Mouse (Mus musculus): ENCODE data around the gene Gba2.
"Not testable (repeated sequence)": the region's sequence is repeated elsewhere in the genome, so short reads cannot be mapped to it uniquely, and the experiment has no call there.

The Gba2 gene

DNA sequence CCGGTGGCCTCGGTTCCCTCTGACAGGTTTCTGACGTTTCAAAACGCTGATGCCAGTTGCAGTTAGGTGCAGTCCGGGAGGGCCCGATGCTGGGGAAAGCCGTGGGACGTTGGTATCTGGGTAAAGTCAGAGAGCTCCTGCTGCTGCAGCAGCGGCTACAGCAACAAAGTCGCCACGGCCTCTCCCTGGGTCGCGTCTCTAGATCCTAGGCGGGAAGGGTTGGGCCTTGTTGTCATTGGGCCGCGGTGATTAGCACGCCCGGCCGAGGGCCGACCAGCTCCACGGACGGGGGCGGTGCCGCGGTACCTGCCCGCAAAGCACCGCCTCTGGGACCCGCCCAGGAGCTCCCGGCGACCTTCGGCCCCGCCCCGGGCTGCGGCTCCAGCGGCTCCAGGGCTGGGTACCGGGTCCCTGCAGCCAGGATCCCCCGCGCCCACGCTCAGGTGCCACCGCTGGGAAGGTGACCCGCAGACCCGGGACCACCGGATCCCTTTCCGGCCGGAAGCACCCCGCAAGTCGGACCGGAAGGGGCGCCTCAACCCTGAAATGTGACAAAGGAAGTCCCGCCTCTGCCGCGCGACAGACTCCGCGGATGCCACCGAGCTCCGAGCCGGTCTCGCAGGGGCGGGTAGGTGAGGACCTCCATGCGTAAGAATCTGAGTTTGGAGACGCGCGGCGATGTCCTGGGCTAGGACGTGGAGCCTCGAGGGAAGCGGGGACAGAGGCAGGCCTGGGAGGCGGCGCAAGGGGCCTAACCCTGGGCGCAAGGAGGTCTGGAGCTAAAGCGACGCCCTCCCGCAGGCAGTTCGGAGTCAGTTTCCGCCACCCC lies at the start of gene Gba2, which contains the start of gene Rgp1:
Gene Gba2, minus strand, starts transcription at position 498 of the 829 bp plus-strand sequence.
Gene Rgp1, plus strand, starts transcription at position 340 of the 829 bp plus-strand sequence.
- DNase-seq (ENCODE audit: low spot score in 2 of 2): peak; percentile 58 to 81

DNA sequence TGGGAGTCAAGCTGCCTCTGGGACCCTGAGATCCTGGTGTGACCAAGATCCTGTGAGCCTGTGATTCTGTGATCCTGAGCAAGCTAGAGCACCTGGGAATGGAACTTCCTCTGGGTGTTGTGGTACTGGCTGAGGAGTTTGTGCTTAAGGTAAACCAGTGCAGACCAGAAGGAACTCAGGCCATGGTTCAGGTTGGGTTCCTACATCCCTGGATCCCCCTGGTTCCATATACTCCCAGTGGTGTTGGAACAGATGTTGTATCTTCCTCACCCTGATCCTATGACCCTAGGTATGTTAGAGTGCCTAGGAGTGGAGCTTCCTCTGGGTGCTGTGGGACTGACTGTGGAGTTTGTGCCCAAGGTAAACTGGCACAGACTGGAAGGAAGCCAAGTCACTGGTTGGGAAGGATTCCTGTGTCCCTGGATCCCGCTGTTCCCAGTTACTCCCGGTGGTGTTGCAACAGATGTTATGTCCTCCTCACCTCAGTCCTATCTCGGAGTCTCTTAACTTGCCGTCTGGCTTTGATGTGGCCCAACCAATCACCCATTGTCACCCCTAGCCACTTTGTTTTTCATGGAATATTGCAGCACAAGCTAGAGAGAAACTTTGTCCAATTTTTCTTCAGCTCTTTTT lies 41.6 kb upstream of the Gba2 start:
- DNase-seq (ENCODE audit: low spot score in 2 of 2): no peak

DNA sequence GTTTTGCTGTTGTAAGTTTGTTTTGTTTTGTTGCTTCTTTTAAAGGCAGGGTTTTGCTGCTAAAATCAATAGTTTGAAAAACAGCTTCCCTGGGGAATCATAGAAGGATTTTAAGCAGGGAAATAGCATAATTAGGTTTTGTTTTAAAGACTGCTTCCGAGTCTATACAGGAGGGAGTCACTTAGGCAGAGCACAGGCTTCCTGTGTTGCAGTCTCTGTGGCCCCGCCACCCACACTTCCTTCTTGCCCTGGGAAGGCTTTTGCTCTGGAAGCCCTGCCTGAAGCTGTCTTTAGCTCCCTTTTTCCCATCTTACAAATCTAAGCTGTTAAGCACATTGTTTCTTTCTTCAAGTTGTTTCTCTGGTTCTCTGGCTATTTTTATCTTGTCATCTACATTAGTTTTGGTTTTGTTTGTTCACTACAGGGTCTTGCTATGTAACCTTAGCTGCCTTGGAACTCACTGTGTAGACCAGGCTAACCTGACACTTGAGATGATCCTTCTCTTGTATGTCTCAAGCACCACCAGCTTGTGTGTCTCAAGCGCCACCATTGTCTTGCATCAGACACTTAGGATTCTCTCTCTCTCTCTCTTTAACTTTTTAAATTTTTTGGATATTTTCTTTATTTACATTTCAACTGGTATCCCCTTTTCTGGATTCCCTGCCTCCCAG lies 34.5 kb upstream of the Gba2 start:
- DNase-seq (ENCODE audit: low spot score in 2 of 2): no peak

DNA sequence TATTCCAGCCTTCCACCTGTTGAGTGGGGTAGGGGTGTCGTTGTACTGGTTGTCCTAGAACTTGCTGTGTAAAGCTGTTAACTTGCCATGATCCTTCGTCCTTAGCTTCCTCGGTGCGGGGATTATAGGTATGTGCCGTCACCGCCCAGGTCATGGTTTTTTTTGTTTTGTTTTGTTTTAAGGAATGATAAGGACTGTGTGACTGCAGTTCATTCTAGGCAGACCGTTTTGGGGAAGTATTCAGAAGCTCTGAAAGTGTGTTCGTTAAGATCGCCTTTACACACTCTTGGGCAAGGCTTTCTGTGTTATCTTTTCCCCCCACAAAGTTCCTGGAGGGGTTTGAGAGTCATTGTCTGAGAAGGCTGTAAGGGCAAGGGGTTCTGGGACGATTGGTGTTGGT lies 33.9 kb upstream of the Gba2 start:
- no peak for DNase-seq (ENCODE audit: low spot score in 2 of 2)

DNA sequence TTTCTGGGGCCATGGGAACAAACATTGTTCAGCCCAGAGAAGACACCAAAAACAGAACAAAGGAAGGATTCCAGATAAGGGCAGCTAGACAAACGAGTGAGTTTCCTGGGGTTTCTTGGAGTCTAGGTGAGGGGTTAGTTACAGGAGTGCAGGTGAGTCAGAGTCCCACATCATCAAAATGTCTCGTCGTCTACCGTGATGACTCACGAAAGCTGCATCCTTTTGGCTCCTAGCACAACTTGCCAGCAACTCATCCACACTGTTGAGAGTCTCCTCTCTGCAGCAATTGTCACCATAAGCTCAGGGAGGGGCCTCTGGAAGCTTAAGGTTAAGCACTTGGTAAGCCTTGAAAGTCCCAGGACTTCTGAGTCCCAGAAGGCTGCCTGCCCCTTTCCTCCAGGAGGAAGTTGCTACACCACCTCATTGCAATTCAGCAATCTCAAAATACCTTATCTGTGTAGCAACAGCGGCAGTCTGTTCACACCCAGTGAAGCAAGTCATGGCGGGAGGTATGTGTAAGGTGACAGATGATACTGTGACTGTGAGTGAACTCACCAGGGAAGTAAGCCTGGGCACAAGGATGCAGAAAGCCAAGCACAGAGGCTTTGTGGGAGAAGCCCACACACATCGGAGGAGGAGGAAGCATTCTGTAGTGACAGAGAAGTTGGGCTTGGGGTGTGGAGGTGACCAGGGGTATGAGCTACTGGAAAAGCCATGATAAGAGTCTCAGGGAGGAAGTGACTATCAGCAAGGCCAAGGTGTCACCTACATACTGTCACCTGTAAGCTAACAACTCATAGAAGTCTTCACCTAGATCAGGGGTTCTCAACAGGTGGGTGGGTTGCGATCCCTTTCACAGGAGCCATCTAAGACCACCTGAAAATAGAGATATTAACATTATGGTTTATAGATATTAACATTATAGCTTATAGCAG lies 26.3 kb upstream of the Gba2 start:
- no peak for DNase-seq (ENCODE audit: low spot score in 2 of 2)

DNA sequence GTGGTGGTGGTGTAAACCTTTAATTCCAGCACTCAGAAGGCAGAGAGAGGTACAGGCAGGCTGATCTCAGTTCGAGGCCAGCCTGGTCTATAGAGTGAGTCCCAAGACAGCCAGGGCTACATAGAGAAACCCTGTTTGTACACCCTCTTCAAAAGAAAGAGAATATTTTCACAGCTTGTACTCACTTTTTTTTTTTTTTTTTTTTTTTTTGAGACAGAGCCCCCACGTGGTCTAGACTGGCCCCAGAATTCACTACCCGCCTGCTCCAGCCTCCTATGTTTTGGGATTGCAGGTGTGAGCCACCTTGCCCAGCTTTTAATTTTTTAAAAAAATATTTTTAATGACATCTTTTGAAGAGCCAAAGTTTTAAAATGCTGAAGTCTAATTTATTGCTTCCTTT lies 25.4 kb upstream of the Gba2 start:
- DNase-seq (ENCODE audit: low spot score in 2 of 2): no peak

DNA sequence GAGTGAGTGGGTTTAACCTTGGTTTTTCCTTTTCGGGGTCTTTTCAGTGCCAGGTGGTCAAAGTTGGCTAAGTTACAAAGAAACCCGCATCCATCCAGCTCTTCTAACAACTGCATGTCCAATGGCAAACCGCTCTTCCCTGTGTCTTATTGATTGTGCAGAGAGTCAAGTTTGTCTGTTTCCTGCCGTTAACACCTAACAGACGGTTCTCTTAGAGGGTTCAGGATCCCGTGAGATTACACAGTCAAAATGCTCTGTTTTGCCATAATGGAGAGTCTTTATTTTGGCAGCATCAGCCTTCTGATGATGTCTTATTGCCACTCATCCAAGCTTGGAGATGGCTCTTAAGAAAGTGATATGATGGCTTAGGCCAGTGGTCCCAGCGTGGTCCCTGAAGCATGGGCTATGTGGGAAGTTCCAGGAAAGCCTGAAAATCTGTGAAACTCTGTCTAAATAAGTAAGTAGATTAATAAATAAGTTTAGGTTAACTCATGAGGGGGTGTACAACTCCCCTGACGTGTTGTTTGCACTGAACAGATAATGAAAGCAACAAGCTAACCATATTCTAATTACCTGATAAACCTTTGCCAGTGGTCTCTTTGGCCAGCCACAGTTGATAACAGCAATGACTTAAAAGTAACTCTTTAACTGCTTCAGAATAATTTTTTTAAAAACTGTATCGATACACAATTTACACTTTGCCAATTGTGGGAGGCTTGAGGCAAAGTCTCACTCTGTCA lies 21.7 kb upstream of the Gba2 start:
- no peak for DNase-seq (ENCODE audit: low spot score in 2 of 2)

DNA sequence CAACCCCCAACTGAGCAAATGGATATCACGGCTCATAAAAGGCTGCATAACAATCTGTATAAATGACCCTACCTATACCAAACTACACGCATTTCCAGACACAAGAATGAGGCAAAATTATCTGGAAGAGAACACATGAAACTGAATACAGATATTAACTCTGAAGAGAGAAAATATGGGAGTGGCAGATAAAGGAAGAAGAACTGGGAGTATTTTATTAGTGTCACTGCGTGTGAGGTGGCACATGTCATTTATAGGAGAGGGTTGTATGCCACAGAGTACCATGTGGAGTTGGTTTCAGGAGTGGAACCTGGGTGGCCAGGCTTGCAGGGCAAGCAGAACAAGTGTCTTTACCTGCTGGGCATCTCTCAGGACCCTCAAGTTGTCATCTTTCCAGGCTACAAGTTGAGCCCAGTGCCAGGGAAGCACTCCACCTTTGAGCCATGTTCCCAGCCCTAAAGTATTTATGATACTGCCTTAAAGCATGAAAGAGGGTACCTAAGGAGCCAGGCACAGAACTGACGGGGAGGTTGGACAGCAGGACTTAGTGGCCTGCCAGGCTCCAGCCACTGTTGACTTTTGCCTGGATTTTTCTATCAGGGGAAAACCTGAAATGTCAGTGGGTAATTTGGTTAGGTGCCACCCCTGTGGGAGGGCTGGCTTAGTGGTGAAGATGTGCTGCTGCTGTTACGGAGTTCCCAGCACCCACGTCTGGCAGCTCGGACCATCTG lies 20.1 kb upstream of the Gba2 start:
- no peak for DNase-seq (ENCODE audit: low spot score in 2 of 2)

DNA sequence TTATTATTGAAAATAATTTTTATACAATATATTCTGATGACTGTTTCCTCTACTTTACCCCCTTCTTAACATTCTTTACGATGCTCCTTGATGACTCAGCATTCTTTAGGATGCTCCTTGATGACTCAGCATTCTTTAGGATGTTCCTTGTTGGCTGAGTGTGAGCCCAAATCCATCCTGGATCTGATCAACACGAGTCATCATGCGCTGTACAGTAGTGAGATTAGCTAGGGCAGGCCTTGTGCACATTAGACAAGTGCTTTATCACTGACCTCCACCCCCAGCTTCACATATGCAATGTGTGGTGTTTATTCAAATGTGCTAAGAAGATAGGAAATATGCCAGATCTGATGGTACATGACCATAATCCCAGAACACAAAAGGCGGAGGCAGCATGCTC lies 19.5 kb upstream of the Gba2 start:
- DNase-seq (ENCODE audit: low spot score in 2 of 2): no peak

DNA sequence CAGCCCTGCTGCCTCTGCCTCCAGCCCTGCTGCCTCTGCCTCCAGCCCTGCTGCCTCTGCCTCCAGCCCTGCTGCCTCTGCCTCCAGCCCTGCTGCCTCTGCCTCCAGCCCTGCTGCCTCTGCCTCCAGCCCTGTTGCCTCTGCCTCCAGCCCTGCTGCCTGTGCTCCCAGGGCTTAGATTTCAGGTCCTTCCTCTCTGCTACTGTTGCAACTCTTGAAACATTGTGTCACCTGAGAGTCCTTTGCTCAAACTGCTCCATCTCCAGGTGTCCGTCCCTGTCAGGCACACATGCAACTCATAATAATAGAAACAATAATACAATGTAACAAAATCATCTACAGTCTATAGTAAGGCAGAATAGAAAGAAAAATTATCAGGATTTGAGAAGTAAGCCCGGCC lies 17.9 kb upstream of the Gba2 start:
- not testable (repeated sequence) for DNase-seq (ENCODE audit: low spot score in 2 of 2)

DNA sequence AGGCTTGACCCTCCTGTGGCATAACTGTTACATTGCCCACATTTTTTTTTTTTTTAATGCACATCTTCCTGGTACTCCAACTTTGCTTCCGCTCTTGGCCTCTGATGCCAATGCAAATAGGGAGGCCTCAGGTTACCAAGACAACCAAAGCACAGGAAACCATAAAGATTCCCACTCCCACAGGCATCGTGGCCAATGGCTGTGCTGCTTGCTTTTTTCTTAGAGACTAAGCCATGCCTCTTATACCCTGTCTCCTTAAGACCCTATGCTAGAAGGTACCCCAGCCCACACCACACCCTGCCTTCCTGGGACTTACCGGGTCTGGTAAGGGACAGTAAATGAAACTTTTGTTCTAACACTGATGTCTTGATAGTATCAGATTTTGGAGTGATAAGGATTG lies 14.8 kb upstream of the Gba2 start:
- DNase-seq (ENCODE audit: low spot score in 2 of 2): no peak

DNA sequence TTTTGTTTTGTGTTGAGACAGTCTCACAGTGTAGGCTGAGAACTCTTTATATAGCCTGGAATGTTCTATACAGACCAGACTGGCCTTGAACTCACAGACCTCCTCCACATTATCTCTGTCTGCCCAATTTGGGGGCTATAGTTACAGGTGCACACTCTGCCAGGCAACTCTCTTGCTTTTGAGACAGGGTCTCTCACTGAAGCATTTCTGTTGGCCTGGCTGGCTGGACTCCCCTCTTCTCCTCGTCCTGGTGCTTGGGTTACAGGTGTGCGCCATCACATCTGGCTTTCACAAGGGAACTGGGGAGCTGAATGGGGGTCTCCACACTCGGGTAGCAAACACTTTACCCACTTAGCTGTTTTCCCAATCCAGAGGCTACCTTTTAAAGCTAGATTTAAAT lies 13.3 kb upstream of the Gba2 start:
- DNase-seq (ENCODE audit: low spot score in 2 of 2): no peak

DNA sequence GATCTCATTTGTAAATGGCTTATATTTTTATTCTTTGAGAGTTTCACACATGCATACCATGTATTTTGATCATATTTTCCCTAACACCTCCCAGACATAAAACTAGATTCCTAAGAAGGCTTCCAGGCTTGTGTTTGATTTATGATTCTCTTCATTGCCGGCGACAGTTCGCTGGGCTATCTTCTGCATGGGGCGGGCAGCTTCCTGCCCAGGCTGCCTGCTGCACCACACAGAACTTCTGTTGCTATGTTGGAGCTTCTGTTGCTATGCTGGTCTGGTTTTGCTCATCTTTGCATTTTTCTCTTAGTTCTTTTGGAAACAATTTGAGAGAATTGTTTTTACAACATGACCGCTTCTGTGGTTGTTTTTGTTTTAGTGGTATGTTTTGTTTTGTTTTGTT lies 12.9 kb upstream of the Gba2 start:
- DNase-seq (ENCODE audit: low spot score in 2 of 2): no peak

DNA sequence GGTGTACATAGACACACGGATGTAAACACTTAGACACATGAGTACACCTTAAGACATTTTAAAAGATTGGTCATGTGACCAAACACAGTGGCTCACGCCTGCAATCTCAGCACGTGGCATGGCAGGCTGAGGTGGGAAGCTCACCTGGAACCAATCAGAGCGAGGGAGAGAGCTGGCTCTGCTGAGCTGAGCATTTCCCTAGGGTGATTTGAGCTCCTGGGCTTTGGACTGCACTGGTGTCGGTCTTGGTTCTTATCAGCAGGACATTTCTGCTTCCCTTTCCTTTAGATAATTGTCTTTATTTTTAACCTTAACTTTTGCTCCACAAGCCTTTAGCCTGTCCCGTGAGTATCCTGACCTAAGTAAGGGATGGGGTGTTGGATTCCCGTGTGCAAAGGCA lies 9.0 kb upstream of the Gba2 start:
- no peak for DNase-seq (ENCODE audit: low spot score in 2 of 2)

DNA sequence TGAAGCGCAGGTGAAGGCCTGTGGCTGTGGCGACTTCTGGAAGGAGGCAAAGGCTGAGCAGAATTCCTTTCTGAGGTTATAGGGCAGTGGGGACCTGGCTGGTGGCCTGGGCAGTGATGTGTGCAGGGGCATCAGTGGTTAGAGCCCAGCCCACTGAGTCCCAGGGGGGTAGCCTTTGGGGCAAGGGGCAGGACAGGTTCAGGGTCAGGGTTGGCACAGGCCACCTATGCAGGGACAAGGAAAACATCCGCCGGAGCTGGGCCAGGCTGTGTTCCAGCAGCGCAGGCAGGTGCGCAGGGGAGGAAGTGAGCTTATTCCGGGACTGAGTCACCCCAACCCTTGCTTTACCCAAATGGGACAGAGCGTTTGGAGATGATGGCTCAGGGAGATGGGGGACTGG lies 7.7 kb upstream of the Gba2 start:
- DNase-seq (ENCODE audit: low spot score in 2 of 2): no peak

DNA sequence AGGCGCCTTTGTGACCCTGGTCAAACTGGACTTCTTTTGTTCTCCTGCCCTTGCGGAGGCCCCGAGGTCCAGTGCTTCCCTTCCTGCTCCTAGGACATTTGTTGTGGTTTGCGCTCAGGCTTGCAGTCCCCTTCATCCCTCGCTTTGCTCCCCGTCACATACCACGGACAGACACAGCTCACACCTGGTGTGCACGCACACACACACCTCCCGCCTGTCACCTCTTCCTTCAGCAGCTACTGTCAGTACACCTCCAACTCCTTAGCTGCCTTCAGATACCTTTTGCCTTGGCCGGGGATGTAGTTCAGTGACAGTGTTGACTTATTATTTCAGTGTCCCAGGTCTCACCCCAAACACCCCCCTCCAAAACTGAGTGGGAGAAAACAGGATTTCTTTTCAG lies 7.0 kb upstream of the Gba2 start:
- no peak for DNase-seq (ENCODE audit: low spot score in 2 of 2)

DNA sequence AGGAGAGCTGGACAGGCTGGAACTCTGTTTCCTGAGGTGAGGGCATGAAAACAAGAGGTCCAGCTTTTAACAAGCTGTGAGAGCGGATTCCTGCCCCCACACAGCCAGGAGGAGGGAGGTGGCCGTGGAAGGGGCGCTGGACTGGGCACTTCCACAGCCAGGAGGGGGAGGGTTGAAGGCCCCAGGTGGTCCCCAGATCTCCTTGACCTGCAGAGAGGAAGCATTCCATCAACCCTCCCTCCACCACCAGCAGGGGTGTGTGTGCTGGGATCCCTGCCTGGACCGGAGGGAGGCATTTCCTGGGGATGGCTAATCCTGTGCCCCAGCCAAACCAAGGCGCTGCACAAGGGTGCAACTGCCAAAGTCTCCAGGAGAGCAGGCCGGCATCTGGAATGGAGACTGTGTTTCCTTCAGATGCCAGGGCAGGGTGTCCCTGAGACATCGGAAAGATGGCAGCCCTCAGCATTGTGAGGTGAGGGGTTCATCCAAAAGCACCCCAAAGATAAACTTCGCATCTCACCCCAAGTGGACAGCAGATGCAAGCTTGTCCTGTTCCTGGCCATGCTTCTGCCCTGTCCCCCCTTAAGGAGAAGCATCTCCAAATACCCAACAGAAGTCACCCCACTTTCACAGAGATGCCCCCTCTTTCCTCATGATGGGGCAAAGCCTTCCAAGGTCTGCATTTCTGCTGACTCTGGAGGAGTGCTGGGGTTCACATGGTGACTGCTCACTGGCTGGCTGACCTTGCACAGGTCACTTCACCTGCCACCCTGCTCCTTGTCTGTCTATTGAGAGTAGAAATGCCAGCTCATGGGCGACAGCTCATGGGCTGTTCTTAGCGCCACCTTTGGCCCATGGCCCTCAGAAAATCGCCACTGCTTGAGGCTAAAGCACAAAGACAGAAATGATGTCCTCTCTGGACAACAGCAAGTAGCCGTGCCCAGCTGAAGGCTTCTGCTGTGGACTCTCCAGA lies 6.1 kb upstream of the Gba2 start, which contains the start of gene Msmp:
Gene Msmp, minus strand, starts transcription at position 51 of the 973 bp plus-strand sequence.
- no peak for DNase-seq (ENCODE audit: low spot score in 2 of 2)

DNA sequence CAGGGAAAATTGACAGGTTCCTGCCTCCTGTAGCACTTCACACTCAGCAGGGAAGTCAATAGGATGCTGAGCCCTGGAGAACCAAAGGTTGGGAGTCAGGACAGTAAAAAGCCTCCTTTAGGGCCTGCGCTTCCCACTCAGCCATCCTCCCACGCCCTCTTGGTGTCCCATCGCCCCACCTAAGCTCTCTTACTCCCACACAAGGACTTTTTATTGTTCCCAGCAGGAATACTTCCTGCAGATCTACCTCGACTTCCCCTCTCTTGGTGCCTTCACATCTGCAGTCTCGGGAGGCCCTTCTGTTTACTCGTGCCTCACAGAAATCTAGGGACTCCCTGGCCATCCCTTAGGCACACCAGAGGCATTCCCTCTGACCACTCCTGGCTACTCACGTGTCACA lies 4.7 kb upstream of the Gba2 start:
- DNase-seq (ENCODE audit: low spot score in 2 of 2): no peak

DNA sequence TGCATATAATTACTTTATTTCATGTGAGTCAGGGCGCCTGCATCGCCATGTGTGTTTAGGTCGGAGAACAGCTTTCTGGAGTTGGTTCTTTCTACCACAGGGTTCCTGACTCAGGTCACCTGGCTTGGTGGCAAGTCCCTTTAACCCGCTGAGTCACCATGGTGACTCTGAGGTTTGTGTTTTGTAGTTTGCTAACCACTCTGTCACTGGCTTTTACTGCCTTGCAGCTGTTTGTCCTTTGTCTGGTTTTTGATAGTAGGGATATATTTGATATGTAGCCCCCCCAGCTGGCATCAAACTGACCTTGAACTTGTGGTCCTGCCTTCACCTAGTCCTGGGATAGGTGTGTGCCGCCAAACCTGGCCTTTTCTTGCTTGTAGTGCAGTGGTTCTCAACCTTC lies 3.6 kb upstream of the Gba2 start:
- no peak for DNase-seq (ENCODE audit: low spot score in 2 of 2)
